Mouse (Mus musculus) embryonic fibroblast, embryonic 13.5 days (primary cell): ENCODE results near the gene Shpk.

Source experiments
- CTCF ChIP-seq: IDR thresholded peaks from 2 replicates; pipeline ENCODE4 v1.5.1; 2011; ENCODE audit warnings: mild to moderate bottlenecking, control low read depth, low read length, moderate library complexity, borderline replicate concordance; ENCODE audit not compliant: insufficient read depth
- POLR2A ChIP-seq: IDR thresholded peaks from 2 replicates; pipeline ENCODE4 v1.6.1; 2011; ENCODE audit warnings: low read depth, mild to moderate bottlenecking, control low read depth, low read length, moderate library complexity

GRCm38 (mm10) chr11:73225856-73226255 is 26.6 kb downstream of the Shpk start:
- no peak for TF ChIP-seq CTCF
- TF ChIP-seq POLR2A, result no peak
